13 mouse cellular contexts compared by ENCODE assay signal in genomic region chr17:55968210-55968609, GRCm38 (mm10). TPM values are rescaled to one million over a fixed set of nuclear protein-coding genes. Genes with fewer than 3 reads are reported as not detected.
A peak's percentile ranks its signal among the peaks of the same experiment; 100 is the strongest.
DNase-seq lines count a peak whose midpoint lies in the region; ATAC-seq lines count a peak whose summit lies in the region.
"Had no signal": no experiment of that assay in that cellular context is flagged by ENCODE, and none has a peak within 500 bp of the region (broad histone marks: within the 10 kb centered on the region; RNA-seq: fewer than 3 reads in every experiment).

No protein-coding gene starts in this region.

- H3K27me3 ChIP-seq in heart, embryonic 11.5 days (ENCODE audit: control insufficient read depth, insufficient read depth, low read length): peaks cover 8% of the 10 kb centered on the region; the same call in 1 of the 2 replicates
- H3K27me3 ChIP-seq in hindbrain, embryonic 12.5 days: no peaks in the 10 kb centered on the region
- H3K27me3 ChIP-seq in midbrain, embryonic 13.5 days: no peaks in the 10 kb centered on the region

- H3K36me3 ChIP-seq in heart, embryonic 11.5 days (ENCODE audit: control insufficient read depth, insufficient read depth, low read length): no peaks in the 10 kb centered on the region; the same call in 1 of the 2 replicates
- H3K36me3 ChIP-seq in hindbrain, embryonic 12.5 days: peaks cover 45% of the 10 kb centered on the region
- H3K36me3 ChIP-seq in midbrain, embryonic 13.5 days: peaks cover 49% of the 10 kb centered on the region

- no peak overlapping the region for H3K4me2 ChIP-seq in heart, embryonic 11.5 days
- H3K4me2 ChIP-seq in hindbrain, embryonic 12.5 days (replicated peaks): no peak overlapping the region
- no peak overlapping the region for H3K4me2 ChIP-seq in midbrain, embryonic 13.5 days (replicated peaks)
- H3K4me2 ChIP-seq: lung, embryonic 14.5 days had no signal

- ATAC-seq in heart, embryonic 11.5 days (replicated peaks; ENCODE audit: insufficient number of reproducible peaks, low FRiP score, low TSS enrichment): no peak
- ATAC-seq in hindbrain, embryonic 12.5 days (ENCODE audit: low FRiP score): peak; percentile 1; the same call in 1 of the 2 replicates
- no peak for ATAC-seq in midbrain, embryonic 13.5 days
- ATAC-seq: CD4-positive, CD25-positive, alpha-beta regulatory T cell, adult 4 months had no signal

- H3K4me1 ChIP-seq in heart, embryonic 11.5 days (ENCODE audit: control insufficient read depth, insufficient read depth, low read length): peaks cover 27% of the 10 kb centered on the region
- peaks cover 52% of the 10 kb centered on the region for H3K4me1 ChIP-seq in hindbrain, embryonic 12.5 days
- peaks cover 55% of the 10 kb centered on the region for H3K4me1 ChIP-seq in midbrain, embryonic 13.5 days (replicated peaks)

- peak; percentile 27 for DNase-seq in kidney, adult 11 months
- DNase-seq in kidney, adult 8-10 months: no peak
- DNase-seq in frontal cortex, adult 2 months (ENCODE audit: extremely low spot score in 1 of 2, low spot score in 1 of 2): no peak
- no peak for DNase-seq in right cerebral cortex, adult 2 months (ENCODE audit: low spot score in 2 of 2)
- DNase-seq in lung, postnatal 36 days: no peak
- DNase-seq: adrenal gland, postnatal 25 days; gastrocnemius, postnatal 36 days; lung, embryonic 14.5 days had no signal

- no peaks in the 10 kb centered on the region for H3K9me3 ChIP-seq in heart, embryonic 11.5 days (replicated peaks; ENCODE audit: control insufficient read depth, low read length)
- H3K9me3 ChIP-seq in hindbrain, embryonic 12.5 days (replicated peaks): no peaks in the 10 kb centered on the region
- no peaks in the 10 kb centered on the region for H3K9me3 ChIP-seq in midbrain, embryonic 13.5 days

- no peak overlapping the region for H3K4me3 ChIP-seq in heart, embryonic 11.5 days (ENCODE audit: low read depth, low read length)
- H3K4me3 ChIP-seq in hindbrain, embryonic 12.5 days: no peak overlapping the region
- H3K4me3 ChIP-seq in midbrain, embryonic 13.5 days (replicated peaks): no peak overlapping the region

- whole genome bisulfite sequencing in heart, embryonic 11.5 days (ENCODE audit: insufficient replicate concordance): 28% methylated on average over 7 of the region's 7 CpGs
- 49% methylated on average over 7 of the region's 7 CpGs for WGBS in hindbrain, embryonic 12.5 days
- 64% methylated on average over 7 of the region's 7 CpGs for WGBS in midbrain, embryonic 13.5 days

- H3K9ac ChIP-seq in heart, embryonic 11.5 days (ENCODE audit: low read depth, low read length): peak overlapping the region; percentile 43; the same call in 1 of the 2 replicates
- peak overlapping the region; percentile 1; the same call in 1 of the 2 replicates for H3K9ac ChIP-seq in hindbrain, embryonic 12.5 days
- peak overlapping the region; percentile 49; the same call in 1 of the 2 replicates for H3K9ac ChIP-seq in midbrain, embryonic 13.5 days (replicated peaks)
- H3K9ac ChIP-seq: lung, embryonic 14.5 days had no signal

- H3K27ac ChIP-seq in heart, embryonic 11.5 days (ENCODE audit: low read depth, low read length): peak overlapping the region; percentile 11; the same call in 1 of the 2 replicates
- peak overlapping the region; percentile 93 for H3K27ac ChIP-seq in hindbrain, embryonic 12.5 days
- H3K27ac ChIP-seq in midbrain, embryonic 13.5 days: peak overlapping the region; percentile 95
- H3K27ac ChIP-seq: stomach, postnatal 0 days had no signal

RNA-seq across cellular contexts. Expression of gene Shd, which starts 2.1 kb away (rescaled TPM):
- 10.8 and 11.9 TPM in 2 replicates for polyA plus RNA-seq in heart, embryonic 11.5 days (2014; fragmentation: Nextera tagmentation; extraction: Ambion mirVana)
- polyA plus RNA-seq in hindbrain, embryonic 12.5 days (2016; fragmentation: Nextera tagmentation; extraction: Ambion mirVana): 133 and 135 TPM in 2 replicates
- polyA plus RNA-seq in midbrain, embryonic 13.5 days (2015; fragmentation: Nextera tagmentation; extraction: Ambion mirVana): 181 and 184 TPM in 2 replicates
- 57.6 and 61.6 TPM in 2 replicates for polyA plus RNA-seq in frontal cortex, adult 2 months (2012; rRNA removed)
- polyA plus RNA-seq: CD4-positive, CD25-positive, alpha-beta regulatory T cell, adult 4 months had no signal

RNA-seq across cellular contexts. Expression of gene Yju2, which starts 9.3 kb away (rescaled TPM):
- polyA plus RNA-seq in heart, embryonic 11.5 days (2014; fragmentation: Nextera tagmentation; extraction: Ambion mirVana): 15.5 and 18.1 TPM in 2 replicates
- polyA plus RNA-seq in hindbrain, embryonic 12.5 days (2016; fragmentation: Nextera tagmentation; extraction: Ambion mirVana): 24.1 and 26.7 TPM in 2 replicates
- polyA plus RNA-seq in midbrain, embryonic 13.5 days (2015; fragmentation: Nextera tagmentation; extraction: Ambion mirVana): 27.9 and 28.2 TPM in 2 replicates
- polyA plus RNA-seq in frontal cortex, adult 2 months (2012; rRNA removed): 10.6 and 12.3 TPM in 2 replicates

RNA-seq across cellular contexts. Expression of gene Ebi3, which starts 15.8 kb away (rescaled TPM):
- polyA plus RNA-seq in heart, embryonic 11.5 days (2014; fragmentation: Nextera tagmentation; extraction: Ambion mirVana): 0.19 and 0.20 TPM in 2 replicates
- polyA plus RNA-seq in hindbrain, embryonic 12.5 days (2016; fragmentation: Nextera tagmentation; extraction: Ambion mirVana): 2.6 and 4.4 TPM in 2 replicates
- 4.7 and 5.1 TPM in 2 replicates for polyA plus RNA-seq in midbrain, embryonic 13.5 days (2015; fragmentation: Nextera tagmentation; extraction: Ambion mirVana)
- polyA plus RNA-seq in frontal cortex, adult 2 months (2012; rRNA removed): 1.9 and 2.0 TPM in 2 replicates

RNA-seq across cellular contexts. Expression of gene Fsd1, which starts 18.1 kb away (rescaled TPM):
- 5.0 and 5.2 TPM in 2 replicates for polyA plus RNA-seq in heart, embryonic 11.5 days (2014; fragmentation: Nextera tagmentation; extraction: Ambion mirVana)
- polyA plus RNA-seq in hindbrain, embryonic 12.5 days (2016; fragmentation: Nextera tagmentation; extraction: Ambion mirVana): 96.4 and 103 TPM in 2 replicates
- polyA plus RNA-seq in midbrain, embryonic 13.5 days (2015; fragmentation: Nextera tagmentation; extraction: Ambion mirVana): 135 and 136 TPM in 2 replicates
- polyA plus RNA-seq in frontal cortex, adult 2 months (2012; rRNA removed): 57.8 and 68.7 TPM in 2 replicates

RNA-seq across cellular contexts. Expression of gene Zfp119b, which starts 18.9 kb away (rescaled TPM):
- polyA plus RNA-seq in heart, embryonic 11.5 days (2014; fragmentation: Nextera tagmentation; extraction: Ambion mirVana): 3.6 and 4.1 TPM in 2 replicates
- 6.2 and 6.3 TPM in 2 replicates for polyA plus RNA-seq in hindbrain, embryonic 12.5 days (2016; fragmentation: Nextera tagmentation; extraction: Ambion mirVana)
- polyA plus RNA-seq in midbrain, embryonic 13.5 days (2015; fragmentation: Nextera tagmentation; extraction: Ambion mirVana): 9.4 and 9.5 TPM in 2 replicates
- polyA plus RNA-seq in frontal cortex, adult 2 months (2012; rRNA removed): 2.0 and 2.4 TPM in 2 replicates

Comparison
In these comparisons a context has a peak if more than half of its experiments do, and no peak if none do; other contexts are left out.
1. H3K27ac ChIP-seq: peak in every context shown above with its lines; median percentile 95 in midbrain, embryonic 13.5 days; 93 in hindbrain, embryonic 12.5 days; 11 in heart, embryonic 11.5 days.